Mouse (Mus musculus): Measurements from ENCODE around the gene Ntn1.

Gene Ntn1

GRCm38 (mm10) chr11:68339331-68339730 lies 61.3 kb downstream of the Ntn1 start:
- in situ Hi-C loops (cut with MboI, MseI) = no loop called here

- in situ Hi-C loops (cut with MboI, MseI) = no loop called here
Observed at GRCm38 (mm10) chr11:68331676-68332265, 68.9 kb downstream of the Ntn1 start.

GRCm38 (mm10) chr11:68331117-68331437 lies 69.5 kb downstream of the Ntn1 start:
- in situ Hi-C loops (cut with MboI, MseI) = no loop called here

- in situ Hi-C loops (cut with MboI, MseI) = no loop called here
Observed at GRCm38 (mm10) chr11:68330398-68331116, 70.1 kb downstream of the Ntn1 start.

- in situ Hi-C loops (cut with MboI, MseI) = no loop called here
Observed at GRCm38 (mm10) chr11:68324863-68325262, 75.8 kb downstream of the Ntn1 start.

- in situ Hi-C loops (cut with MboI, MseI) = no loop called here
Observed at GRCm38 (mm10) chr11:68321417-68321816, 79.2 kb downstream of the Ntn1 start.

GRCm38 (mm10) chr11:68315551-68316130 lies 85.0 kb downstream of the Ntn1 start:
- in situ Hi-C loops (cut with MboI, MseI) = no loop called here

GRCm38 (mm10) chr11:68313861-68314260 lies 86.8 kb downstream of the Ntn1 start:
- in situ Hi-C loops (cut with MboI, MseI) = no loop called here

GRCm38 (mm10) chr11:68313065-68313464 lies 87.6 kb downstream of the Ntn1 start:
- in situ Hi-C loops (cut with MboI, MseI) = no loop called here

GRCm38 (mm10) chr11:68308911-68309580 lies 91.6 kb downstream of the Ntn1 start:
- in situ Hi-C loops (cut with MboI, MseI) = no loop called here

- in situ Hi-C loops (cut with MboI, MseI) = no loop called here
Observed at GRCm38 (mm10) chr11:68305997-68306396, 94.6 kb downstream of the Ntn1 start.

GRCm38 (mm10) chr11:68302323-68302722 lies 98.3 kb downstream of the Ntn1 start:
- in situ Hi-C loops (cut with MboI, MseI) = no loop called here

GRCm38 (mm10) chr11:68301660-68302059 lies 99.0 kb downstream of the Ntn1 start:
- in situ Hi-C loops (cut with MboI, MseI) = no loop called here

GRCm38 (mm10) chr11:68295474-68295873 lies 105.1 kb downstream of the Ntn1 start:
- in situ Hi-C loops (cut with MboI, MseI) = no loop called here

GRCm38 (mm10) chr11:68290631-68291030 lies 110.0 kb downstream of the Ntn1 start:
- in situ Hi-C loops (cut with MboI, MseI) = no loop called here

GRCm38 (mm10) chr11:68287331-68287730 lies 113.3 kb downstream of the Ntn1 start:
- in situ Hi-C loops (cut with MboI, MseI) = no loop called here

- in situ Hi-C loops (cut with MboI, MseI) = no loop called here
Observed at GRCm38 (mm10) chr11:68286142-68286808, 114.3 kb downstream of the Ntn1 start.

GRCm38 (mm10) chr11:68285754-68286141 lies 114.9 kb downstream of the Ntn1 start:
- in situ Hi-C loops (cut with MboI, MseI) = no loop called here

- in situ Hi-C loops (cut with MboI, MseI) = no loop called here
Observed at GRCm38 (mm10) chr11:68280001-68280510, 120.6 kb downstream of the Ntn1 start.

- in situ Hi-C loops (cut with MboI, MseI) = no loop called here
Observed at GRCm38 (mm10) chr11:68276945-68277344, 123.7 kb downstream of the Ntn1 start.

- in situ Hi-C loops (cut with MboI, MseI) = no loop called here
Observed at GRCm38 (mm10) chr11:68274331-68274811, 126.3 kb downstream of the Ntn1 start.

- in situ Hi-C loops (cut with MboI, MseI) = no loop called here
Observed at GRCm38 (mm10) chr11:68273855-68274254, 126.8 kb downstream of the Ntn1 start.
